Mouse (Mus musculus) B cell, adult 2 months (primary cell): ENCODE measurements around the gene Srl.
"Not testable (repeated sequence)": the region's sequence is repeated elsewhere in the genome, so short reads cannot be mapped to it uniquely, and the experiment has no call there.

Experiments used
- DNase-seq, 2 experiments: peaks; one replicate each; pipeline ENCODE4 v3.0.0; 2022

Srl gene

DNA sequence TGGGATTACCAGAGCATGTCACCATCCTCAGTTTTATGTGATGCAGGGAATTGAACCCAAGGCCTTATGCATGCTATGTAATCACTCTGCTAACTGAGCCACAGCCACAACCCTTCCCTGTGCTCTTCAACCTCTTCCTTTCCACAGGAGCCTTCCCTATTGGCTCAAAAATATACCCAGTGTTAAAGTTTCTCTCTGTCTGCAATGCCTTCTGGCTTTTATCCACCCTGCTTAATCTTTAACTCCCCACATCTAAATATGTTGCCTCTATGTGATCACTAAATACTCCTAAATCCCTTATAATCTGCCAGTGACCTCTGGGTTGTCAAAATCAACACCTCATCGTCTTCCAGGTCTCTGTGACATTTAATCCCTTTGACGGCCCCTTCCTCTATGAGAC, 23.7 kb downstream of the Srl start:
- no peak for DNase-seq

DNA sequence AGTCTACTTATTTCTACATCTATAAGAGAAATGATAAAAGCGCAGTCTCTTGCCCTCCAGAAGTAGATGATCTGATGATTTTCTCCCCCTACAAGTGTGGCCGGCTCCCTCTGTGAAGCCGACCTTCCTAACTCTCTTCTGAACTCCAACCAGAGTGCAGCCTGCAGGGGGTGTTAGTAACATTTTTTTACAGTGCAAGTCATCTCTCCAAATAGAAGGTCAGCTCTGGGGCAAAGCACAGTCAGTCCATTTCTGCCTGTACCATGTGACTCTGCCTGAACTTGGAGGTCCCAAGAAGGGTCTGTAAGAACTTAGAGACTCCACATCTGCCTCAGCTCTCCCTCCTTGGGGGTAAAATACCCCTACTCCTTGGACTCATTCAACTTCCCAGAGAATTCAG, 27.2 kb downstream of the Srl start:
- no peak for DNase-seq

DNA sequence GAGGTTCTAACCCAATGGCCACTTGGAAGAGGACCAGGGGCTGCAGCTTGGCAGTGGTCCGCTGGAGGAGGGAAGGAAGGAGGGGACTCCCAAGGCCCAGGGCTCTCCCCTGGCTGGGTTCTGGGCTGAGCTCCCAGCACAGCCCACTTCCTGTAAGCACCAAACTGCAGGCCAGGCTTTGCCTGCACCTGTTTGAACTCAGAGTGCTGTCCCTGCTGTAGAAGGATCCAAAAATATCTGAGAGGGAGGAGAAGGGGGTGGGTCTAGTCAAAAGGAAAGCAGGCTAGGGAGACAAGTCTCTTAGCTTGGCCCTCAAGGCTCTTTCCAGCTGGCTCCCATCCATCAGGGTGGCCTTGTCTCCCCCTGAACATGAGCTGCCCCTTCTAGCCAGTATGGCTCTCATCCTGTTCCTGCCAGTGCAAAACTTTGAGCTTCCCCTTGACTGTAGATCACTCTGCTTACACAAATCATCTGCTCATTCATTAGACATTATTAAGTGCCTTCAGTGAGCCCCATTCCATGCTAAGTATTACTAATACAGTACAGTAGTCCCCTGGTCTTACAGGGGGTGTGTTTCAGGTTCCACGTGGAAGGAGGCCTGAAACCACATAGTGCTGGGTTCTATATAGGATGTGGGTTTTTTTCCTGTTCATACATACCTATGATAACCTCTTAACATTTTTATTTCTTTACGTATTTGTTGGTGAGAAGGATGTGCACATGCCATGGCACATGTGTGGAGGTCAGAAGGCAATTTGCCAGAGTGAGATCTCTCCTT, 28.8 kb downstream of the Srl start:
- no peak for DNase-seq

- no peak for DNase-seq
Observed at GRCm38 (mm10) chr16:4511371-4511770, 30.2 kb downstream of the Srl start.

GRCm38 (mm10) chr16:4506181-4506580, 35.4 kb downstream of the Srl start:
- no peak for DNase-seq

GRCm38 (mm10) chr16:4503495-4503894, 38.1 kb downstream of the Srl start:
- no peak for DNase-seq

DNA sequence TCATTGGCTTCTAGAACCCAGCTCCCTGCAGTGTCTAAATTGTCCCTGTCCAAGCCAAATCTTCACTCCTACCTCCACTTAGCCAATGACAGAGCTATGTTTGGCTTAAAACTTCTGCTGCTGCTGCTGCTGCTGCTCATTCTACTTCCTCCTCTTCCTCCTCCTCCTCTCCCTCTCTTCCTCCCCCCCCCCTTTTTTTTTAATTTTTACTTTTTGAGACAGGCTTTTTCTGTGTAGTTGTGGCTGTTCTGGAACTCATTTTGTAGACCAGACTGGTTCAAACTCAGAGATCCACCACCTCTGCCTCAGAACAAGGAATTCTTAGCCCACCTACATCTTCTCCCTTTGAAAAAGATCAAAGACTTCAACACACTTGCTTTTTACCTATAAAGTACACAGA, 39.0 kb downstream of the Srl start:
- no peak for DNase-seq

DNA sequence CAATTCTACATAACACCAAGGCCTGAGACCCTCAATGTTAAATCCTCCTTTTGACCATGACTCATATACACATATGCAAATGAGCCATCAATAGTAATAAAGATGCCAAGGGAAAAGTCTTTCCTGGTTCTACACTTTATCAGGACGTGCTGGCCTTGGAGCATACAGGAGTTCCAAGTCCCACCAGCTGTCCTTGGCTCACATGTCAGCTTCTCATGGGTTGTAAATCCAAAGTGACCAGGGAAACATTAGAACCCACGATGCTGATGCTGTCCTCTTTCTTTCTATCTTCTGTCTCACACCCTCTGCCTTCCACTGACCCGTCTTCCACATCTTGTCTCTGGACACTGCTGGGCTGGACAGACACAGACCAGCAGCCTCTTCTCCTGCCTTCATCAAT, 39.9 kb downstream of the Srl start:
- DNase-seq = no peak

- peak; percentile 77 to 83 for DNase-seq
Observed at GRCm38 (mm10) chr16:4500598-4501385, 40.8 kb downstream of the Srl start.

DNA sequence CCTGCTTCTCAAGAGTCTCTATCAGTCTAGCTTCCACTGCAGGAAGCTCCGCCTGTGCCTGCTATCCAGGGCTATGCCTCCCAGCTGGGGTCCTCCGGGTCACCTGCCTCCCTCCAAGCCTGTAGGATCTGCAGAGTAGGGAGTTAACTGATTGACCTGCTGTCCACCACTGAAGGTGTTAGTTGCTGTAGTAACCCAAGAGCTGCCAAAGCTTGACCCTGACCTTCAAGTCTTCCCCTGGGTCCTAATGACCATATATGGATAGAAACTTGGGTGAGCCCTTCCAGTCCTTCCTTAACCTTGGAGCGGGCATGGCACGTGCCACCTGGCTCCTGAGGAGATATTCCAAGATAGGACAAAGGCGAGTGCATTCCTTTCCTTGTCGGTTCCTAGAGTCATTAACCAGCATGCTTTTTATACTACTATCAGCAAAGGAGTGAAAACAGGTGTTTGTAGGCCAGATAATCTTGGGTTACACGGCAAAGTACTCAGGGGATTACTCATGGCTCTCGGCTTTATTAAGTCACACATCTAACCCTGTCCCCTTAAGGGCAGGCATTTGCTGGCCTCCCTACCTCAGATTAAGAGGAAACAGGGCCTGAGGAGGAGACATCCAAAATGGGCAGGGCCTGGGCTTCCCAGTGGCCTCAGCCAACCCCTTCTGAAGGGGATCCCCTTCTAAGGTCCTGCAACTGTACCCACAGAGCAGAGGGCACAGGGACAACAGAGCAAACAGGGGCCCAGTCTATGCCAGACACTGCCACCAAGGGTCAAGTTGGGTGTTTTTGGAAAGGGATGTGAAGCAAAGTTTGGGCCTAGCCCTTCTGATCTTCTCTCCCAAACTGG, 43.6 kb downstream of the Srl start:
- no peak for DNase-seq

DNA sequence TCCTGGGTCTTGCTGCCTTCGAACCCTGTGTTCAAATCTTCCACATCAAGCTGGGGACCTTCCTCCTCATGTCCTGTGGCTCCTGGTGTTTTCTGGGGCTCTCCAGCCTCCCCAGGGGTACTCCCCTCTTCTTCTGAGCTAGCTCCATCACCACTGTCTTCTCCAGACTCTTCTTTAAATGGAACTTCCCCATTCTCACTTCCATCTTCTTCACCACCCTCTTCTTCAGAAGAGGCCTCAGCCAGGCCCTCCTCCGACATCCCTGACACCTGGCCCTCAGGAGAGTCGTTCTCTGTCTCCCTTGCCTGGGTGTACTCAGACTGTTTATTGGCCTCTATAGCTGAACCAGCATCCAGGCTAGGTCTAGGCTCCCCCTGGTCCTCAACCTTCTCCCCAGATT, 45.1 kb downstream of the Srl start:
- DNase-seq = no peak

GRCm38 (mm10) chr16:4495861-4496260, 45.8 kb downstream of the Srl start:
- peak; percentile 42 to 52 for DNase-seq

DNA sequence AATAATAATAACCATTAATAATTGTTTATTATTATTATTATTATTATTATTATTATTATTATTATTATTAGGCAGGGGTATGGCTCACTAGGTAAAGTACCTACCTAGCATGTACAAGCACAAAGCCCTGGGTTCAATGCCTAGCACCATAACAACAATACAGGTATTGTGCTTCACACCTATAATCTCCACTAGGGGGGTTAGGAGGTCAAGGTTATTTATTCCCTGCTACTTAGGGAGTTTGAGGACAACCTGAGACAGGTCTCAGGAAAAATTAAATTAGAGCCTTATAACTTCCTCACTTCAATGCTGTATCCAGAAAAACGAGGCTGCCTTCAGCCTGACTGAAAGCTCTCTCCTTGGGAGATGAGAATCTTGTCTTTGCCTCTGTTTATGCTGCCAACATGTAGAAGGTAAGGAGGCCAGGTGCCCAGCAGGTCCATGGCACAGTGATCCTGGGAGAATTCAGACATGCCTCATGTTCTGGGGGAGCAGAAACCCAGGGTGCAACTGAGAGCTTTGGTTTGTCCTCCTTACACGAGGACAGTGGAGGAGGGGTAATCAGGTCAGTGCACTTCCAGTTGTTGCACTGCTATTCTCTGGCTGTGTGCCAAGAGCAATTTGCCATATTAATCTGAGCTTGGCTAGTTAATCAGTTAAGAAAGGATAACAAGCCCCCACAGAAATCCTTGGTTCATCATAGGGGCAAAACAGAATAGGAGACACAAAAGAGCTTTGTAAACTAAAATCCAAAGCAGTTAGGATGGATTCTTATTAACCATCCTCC, 48.6 kb downstream of the Srl start:
- no peak for DNase-seq

DNA sequence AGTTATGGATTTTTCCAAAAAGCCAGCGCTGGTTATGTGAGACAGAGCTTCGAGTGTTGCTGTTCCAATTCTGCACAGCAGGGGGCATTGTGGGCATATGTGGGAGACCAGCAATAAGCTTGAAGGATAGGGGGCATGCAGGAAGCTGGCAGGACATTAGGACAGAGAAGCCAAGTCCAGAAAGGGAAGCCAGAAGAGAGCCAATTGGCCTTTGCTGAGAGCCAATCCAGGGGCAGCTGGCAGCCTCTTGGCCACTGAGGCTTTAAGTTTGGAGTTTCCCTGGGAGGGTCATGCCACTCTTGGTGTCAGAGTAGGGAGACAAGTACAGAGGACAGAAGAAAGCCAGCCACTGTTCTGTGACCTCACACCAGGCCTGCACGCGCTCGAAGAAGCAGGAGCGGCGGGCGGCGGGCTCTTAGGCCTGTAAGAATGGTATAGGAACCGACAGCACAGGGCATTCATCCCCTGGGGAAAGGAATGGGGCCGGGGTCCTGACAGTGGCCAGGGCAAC, 52.4 kb downstream of the Srl start:
- DNase-seq = peak; percentile 90 to 91

DNA sequence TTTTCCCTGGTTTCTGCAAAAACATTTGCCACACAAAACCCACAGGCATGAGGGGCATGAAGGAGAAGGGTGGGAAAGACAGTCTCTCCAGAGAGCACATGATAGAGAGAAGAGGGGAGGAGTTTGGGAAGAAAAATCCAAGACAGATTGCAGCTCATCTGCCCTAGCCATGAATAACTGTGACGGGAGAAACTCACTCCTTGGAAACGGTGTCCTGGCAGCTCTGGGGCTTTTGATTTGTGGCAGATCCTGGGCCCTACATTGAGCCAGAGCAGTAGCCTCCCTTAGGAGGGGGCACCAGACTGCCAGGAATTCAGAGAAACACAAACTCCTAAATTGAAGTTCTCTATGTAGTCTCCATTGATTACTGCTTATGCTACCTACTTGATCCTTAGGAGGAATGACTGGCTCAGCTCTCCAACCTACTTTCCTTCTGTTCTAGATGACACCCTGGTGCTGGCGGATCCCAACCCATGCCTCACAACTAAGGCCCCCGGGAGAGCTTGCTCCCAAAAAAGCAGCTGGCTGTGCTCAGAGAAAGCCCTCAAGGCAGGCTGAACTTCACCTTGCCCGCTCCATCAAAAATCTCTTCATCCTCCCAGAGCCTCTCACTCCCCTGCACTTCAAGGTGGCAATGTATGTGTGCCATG, 60.9 kb downstream of the Srl start:
- no peak for DNase-seq

DNA sequence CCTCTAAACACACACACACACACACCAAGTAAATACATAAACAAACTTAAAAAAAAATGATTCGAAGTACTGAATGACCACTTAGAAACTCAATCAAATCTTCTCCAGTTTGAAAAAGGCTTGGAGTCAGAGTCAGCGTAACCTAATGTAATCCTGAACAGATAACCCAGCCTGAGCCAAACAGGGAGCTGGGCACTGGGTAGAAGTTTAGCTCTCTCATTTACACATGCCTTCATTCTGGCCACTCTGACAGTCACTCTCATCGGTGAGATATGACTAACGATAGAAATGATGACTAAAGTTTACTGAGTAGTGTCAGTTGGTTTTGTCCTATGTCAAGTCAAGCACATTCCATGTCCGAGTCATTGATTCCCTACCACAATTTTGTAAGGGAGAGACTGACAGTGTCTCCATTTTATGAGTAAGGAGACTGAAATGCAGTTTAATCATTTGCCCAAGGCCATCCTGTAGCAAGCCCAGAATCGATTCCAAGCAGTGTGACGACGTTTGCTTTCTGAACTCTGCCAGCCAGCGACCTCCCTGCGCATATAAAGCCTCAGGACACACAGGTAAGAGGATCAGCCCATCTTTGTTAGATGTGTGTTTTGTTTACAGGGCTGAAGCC, 63.9 kb downstream of the Srl start:
- DNase-seq = no peak

DNA sequence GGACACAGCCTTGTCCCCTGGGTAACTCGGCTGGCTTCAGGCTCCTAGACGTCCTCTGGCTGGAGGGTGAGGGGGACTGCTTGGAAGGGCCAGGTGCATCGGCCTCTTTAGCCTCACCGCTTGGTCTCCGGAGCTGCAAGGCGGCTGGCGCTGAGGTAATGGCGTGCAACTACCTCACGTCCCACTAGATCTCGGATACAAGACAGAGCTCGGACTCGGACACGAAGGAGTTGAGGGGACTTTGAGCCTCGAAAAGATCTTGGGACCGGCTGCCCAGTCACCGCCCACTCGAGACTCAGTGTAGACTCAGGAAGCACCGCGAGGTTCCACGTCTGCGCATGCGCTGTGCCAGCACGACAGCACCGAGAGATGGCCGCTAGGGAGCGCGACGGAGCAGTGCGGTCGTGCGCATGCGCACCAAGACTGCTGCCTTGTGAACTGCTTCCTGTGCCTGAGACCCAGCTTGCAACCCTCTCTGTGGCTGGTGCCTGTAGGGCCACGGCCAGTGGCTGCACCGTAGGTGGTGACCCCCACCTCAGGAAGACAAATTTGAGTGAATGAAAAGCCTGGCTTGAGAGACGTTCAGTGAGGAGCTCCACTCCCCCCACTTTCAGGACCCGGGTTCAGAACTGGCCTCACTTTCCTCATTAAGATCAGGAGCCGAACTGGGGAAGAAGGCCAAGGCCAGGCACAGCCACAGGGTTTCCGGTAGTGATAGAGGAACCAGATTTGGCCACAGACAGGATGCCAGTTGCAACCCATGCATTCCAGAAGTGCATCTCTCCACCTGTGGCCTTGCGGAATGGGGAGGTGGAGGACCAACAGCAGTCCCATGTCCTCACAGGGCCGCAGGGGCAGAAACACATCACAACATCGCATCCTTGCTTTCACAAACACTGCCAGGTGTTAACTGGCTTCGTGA, 66.5 kb downstream of the Srl start:
- peak; percentile 96 to 97 for DNase-seq

GRCm38 (mm10) chr16:4474040-4474881, 67.4 kb downstream of the Srl start:
- not testable (repeated sequence) for DNase-seq

DNA sequence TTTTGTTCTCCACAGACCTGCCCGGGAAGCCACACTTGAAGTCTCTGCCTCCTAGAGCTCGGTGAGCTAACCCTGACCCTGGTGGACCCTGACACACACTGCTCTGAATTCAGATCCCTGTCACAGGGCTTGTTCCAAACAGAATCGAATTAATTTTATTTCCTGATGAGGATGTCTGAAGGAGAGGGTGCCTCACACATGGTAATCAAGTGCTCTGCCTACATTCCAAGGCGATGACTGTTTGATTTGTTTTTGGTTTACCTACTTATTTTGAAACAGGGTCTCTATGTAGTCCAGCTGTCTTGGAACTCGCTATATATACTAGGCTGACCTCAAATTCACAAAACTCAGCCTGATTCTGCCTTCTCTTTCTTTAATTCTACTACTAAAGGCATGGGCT, 68.4 kb downstream of the Srl start:
- DNase-seq = no peak
